Mouse (Mus musculus): Measurements from ENCODE around the gene Afg3l1. TPM values are rescaled to one million over a fixed set of nuclear protein-coding genes. Genes with fewer than 3 reads are reported as not detected.
"Not testable (repeated sequence)": the region's sequence is repeated elsewhere in the genome, so short reads cannot be mapped to it uniquely, and the experiment has no call there.

Afg3l1 gene
- total RNA-seq, 2 experiments from 2014 or later = 53.8 to 58.4 TPM

GRCm38 (mm10) chr8:123454559-123454958 is 23.1 kb upstream of the Afg3l1 start:
- intact Hi-C loops (cut with DNase I) = no loop called here
- no peak for DNase-seq

- no peak for DNase-seq
- intact Hi-C loops (cut with DNase I) = no loop called here
Measured at GRCm38 (mm10) chr8:123463651-123464050, 14.1 kb upstream of the Afg3l1 start.

DNA sequence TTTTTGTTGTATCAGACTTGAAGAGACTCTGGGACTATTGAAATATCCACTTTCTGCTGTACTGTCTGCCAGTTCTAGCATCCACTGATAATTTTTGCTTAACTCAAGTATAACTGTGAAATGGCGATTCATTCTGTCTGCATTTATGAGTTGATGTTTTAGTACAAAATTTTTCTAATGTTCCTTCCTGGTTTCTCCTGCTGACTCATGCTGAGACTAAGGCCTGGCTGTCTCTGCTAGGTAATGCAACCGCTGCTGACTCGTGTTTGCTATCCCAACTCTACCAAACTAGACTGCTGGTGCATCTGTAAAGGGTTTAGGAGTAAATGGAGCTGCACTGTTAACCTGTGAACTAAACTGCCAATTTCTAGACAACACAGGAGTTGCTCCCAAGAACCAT is 10.2 kb upstream of the Afg3l1 start:
- no peak for DNase-seq
- intact Hi-C loops (cut with DNase I) = no loop called here

GRCm38 (mm10) chr8:123472991-123473390 is 4.7 kb upstream of the Afg3l1 start:
- DNase-seq; intact Hi-C loops (cut with DNase I): not testable (repeated sequence)

DNA sequence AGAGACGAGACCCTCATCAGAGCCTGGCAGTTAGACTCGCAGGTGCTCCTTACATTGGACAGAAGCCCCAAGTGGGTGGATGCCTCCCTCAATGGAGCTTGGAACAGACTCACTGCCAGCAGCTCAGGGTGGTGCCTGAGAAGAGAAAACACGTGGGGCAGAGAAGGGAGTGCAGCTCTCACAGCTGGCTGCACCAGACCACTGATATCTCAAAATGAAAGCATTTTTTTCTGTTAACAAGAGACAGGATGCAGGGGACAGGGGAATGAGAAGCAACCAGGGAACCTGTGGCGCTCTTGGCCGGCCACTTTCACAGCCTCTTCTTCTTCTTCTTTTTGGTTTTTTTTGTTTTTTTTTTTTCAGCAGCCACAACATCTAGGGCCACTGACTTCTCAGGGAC is 3.2 kb upstream of the Afg3l1 start:
- DNase-seq; intact Hi-C loops (cut with DNase I): not testable (repeated sequence)

DNA sequence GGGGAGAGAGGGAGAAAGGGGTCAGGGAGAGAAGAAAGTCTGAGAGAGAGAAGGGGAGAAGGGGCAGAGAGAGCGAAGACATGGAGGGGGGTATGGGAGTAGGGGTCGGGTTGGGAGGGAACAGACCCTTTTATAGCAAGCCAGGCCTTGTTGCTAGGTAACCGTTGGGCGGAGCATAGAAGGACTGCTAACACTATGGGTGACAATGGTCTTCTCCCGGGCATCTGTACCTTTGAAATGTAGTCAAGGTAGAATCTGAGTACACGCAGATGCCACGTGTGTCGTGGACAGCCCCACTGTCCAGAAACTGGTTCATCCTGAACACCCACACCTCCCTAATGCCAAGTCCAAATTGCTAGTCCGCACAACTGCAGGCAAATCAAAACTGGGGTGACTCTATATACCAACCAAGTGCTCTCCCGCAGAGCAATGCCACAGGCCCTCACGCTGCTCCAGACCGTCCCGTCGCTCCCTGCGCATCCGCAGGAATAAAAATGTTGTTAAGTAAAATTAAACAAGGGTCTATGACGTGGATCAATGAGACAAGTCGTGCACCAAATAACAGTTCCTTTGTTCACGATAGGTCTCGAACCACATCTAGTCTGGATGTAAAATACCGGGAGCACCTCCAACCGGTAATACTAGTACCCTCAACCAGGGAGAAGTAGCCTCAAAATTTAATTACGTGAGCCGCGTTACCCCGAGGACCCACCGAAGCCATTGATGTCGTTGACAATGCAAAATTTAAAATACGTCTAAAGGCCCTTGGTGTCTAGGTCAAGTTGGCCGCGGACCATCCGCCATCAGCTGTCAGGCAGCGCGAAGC is 579 bp upstream of the Afg3l1 start:
- DNase-seq = peak in 1 of 2 experiments; percentile 10
- intact Hi-C loops (cut with DNase I) = no loop called here

DNA sequence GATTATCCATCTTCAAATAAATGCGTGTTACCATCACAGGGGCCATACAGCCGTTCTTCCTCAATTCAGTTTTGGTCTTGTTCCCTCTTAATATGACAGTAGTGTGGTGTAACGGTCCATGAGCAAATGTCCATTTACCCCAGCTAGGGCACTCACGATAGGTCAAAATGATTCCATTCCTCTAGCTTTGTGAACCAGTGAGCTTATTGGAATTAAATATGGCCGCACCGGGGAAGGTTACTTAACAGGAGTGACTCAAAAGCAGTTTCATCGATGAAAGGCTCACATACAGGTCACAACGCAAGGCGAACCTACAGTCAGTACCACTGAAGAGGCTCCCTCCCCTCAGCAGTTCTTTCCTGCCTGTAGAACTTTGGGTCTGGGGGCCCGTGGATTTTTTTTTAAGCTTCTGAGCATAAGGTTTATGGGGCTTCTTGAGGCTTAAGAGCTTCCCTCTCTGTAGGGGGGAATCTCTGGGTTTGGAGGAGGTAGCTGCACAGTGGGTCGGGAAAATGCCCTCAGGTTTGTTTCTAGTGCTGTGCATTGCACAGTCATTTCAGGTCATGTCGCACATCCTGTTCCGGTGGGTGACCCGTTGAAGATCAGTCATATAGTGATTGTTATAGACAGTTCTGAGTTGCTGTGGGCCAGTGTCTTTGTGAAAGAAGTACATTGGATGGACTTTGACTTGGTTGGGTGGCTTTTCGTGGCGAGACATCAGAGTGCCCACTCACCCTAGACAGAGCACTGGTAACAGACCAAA is 934 bp downstream of the Afg3l1 start:
- DNase-seq = no peak
- intact Hi-C loops (cut with DNase I) = no loop called here

DNA sequence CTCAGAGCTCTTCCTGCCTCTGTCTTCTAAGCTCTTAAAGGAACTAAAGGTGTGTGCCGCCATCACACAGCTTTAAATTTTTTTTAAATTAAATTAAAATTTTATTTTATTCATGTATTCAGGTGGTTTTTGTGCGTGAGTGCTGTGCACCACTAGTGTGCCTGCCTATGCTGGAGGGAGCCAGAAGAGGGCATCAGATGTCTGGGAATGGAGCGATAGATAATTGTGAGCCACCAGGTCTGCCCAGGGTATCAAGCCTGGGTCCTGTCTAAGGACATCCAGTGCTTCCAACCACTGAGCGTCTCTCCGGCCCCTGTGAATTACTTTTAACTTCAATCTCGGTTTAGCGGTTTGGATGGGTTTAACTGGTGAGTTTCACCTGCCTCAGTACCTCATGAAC is 4.9 kb downstream of the Afg3l1 start:
- intact Hi-C loops (cut with DNase I) = no loop called here
- DNase-seq = no peak

DNA sequence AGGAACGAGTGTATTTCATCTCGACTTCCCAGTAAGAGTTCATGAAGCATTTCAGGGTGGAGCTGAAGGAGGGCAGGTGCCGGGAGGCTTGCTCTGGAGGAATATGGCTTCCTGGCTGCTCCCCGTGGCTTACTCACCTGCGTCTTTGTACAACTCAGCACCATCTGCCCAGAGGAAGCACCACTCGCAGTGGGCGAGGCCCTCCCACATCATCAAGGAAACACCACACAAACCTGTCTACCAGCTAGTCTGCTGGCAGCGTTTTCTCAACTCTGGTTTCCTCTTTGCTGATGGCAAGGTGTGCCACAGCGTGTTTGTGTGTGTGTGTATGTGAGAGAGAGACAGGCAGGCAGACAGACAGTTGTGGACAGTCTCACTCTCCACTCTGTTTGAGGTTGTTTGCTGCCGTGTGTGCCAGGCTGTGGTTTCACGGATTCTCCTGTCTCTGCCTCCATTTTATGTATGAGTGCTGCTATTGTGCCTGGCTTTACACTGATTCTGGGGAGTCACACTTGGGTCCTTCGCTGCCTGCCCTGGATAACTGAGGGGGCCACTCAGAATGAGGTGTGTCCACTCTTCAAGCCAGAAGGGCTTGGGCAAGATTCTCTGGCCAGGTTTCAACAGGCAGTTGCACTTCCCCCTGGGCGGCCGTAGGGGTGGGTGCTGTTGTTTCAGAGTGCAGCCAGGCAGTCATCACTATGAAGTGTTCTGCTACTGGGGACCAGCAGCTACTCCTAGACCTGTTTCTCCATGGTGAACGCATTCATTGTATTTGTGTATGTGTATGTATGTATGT is 13.8 kb downstream of the Afg3l1 start:
- DNase-seq = no peak
- intact Hi-C loops (cut with DNase I) = no loop called here

GRCm38 (mm10) chr8:123492898-123493297 is 15.2 kb downstream of the Afg3l1 start:
- intact Hi-C loops (cut with DNase I) = no loop called here
- no peak for DNase-seq

GRCm38 (mm10) chr8:123497699-123498098 is 20.0 kb downstream of the Afg3l1 start:
- no peak for DNase-seq
- intact Hi-C loops (cut with DNase I) = no loop called here

GRCm38 (mm10) chr8:123498963-123499362 is 21.3 kb downstream of the Afg3l1 start:
- intact Hi-C loops (cut with DNase I) = no loop called here
- no peak for DNase-seq

- no peak for DNase-seq
- intact Hi-C loops (cut with DNase I) = no loop called here
Measured at GRCm38 (mm10) chr8:123499556-123499955, 21.9 kb downstream of the Afg3l1 start.

- intact Hi-C loops (cut with DNase I) = no loop called here
- no peak for DNase-seq
Measured at GRCm38 (mm10) chr8:123502192-123502591, 24.5 kb downstream of the Afg3l1 start.

DNA sequence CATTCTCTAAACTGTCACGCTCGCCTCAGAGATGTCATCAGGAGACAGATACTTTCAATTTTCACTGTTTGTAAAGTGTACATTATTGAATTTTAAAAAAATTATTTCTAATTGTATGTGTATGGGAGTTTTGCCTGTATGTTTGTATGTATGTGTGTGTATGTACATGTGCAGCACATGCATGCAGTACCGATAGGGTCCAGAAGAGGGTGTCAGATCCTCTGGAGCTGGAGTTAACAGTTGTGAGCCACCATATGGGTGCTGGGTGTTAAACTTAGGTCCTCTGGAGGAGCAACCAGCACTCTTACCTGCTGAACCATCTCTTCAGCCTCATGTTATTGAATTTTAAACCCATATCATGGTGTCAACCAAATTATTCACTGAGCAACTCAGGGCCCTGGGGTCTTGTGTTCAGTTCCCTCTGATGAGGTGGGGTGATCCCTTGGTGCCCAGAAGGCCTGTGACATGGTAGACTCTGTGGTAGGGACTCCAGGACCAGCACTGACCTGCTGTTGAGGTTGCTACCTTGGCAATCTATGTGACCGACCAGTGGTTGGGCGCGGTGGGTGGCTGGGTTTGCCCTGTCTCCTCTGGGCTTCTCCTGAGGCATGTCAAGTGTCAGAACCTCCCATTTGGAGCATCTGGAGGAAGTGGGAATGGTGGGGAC is 26.2 kb downstream of the Afg3l1 start:
- intact Hi-C loops (cut with DNase I) = no loop called here
- DNase-seq = no peak

GRCm38 (mm10) chr8:123504591-123505195 is 27.0 kb downstream of the Afg3l1 start:
- intact Hi-C loops (cut with DNase I) = no loop called here
- no peak for DNase-seq

DNA sequence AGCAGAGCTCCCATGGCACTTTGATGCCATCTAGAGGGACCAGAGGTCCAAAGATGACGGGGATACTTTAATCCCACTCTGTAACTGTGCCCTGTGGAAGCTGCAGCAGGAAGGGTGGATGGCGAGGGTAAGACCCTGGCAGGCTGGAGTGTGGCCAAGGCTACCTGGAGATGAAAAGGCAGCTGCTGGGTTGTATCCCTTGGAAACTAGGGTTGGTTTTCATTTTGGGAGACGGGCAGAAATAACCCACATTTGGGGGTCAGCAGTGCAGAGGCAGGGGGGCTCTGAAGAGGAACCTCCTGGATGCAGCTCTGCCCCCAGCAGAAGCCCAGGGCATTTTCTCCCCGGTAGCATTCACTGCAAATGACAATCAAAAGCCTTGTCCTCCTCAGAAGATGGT is 27.6 kb downstream of the Afg3l1 start:
- intact Hi-C loops (cut with DNase I) = no loop called here
- no peak for DNase-seq

- intact Hi-C loops (cut with DNase I) = no loop called here
Measured at GRCm38 (mm10) chr8:123505695-123506094, 28.0 kb downstream of the Afg3l1 start.

GRCm38 (mm10) chr8:123507153-123507552 is 29.4 kb downstream of the Afg3l1 start:
- no peak for DNase-seq
- intact Hi-C loops (cut with DNase I) = no loop called here

More at GRCm38 (mm10) chr8:123505695-123506094, 28.0 kb downstream of the Afg3l1 start:
- no peak for DNase-seq

DNA sequence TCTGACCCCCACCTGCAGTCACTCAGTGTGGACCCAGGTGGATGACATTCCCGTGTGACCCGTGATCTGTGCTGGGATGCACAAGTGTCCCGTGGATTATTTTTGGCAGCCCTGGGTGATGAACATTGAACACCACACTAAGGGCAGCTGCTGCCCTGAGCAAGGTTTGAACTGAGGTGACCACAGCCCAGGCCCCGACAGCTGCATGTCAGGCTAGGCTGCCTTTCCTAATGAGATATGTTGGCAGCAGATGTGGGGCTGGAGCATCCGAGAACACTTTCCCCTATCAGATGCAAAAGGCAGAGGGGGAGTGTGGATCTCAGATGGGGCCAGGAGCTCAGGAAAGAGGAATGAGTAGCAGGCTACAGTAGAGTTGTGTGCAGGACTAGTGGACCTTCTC is 33.1 kb downstream of the Afg3l1 start:
- intact Hi-C loops (cut with DNase I) = no loop called here

More for the DNA sequence above, 33.1 kb downstream of the Afg3l1 start:
- no peak for DNase-seq

All from heart, postnatal 14 days (tissue).